Mouse (Mus musculus) midbrain, embryonic 14.5 days (tissue): ENCODE data around the gene Ager. TPM values are rescaled to one million over a fixed set of nuclear protein-coding genes. Genes with fewer than 3 reads are reported as not detected.

Experiments used
- ATAC-seq: fragments of 200-750 bp; cut with Nextera tagmentation; 2 replicates; pipeline ENCODE4 v1.8.0; 2017; ENCODE audit warnings: moderate number of reproducible peaks, moderate library complexity; ENCODE audit not compliant: low FRiP score, low TSS enrichment
- DNase-seq: peaks from one replicate; pipeline ENCODE4 v3.0.0-alpha.2; 2015
- H3K27ac ChIP-seq: fragments of 300-500 bp; sonication (generic); replicated peaks from 2 replicates; pipeline ENCODE4 v1.5.1; 2014; ENCODE audit warnings: mild to moderate bottlenecking, low read depth, low read length, moderate library complexity
- H3K27me3 ChIP-seq: fragments of 300-500 bp; sonication (generic); 2 replicates; pipeline ENCODE4 v1.6.1; 2014; ENCODE audit warnings: low read length, control low read depth, mixed read lengths; ENCODE audit not compliant: control insufficient read depth, insufficient read depth
- H3K36me3 ChIP-seq: fragments of 300-500 bp; sonication (generic); 2 replicates; pipeline ENCODE4 v1.6.1; 2014; ENCODE audit warnings: low read length, control low read depth; ENCODE audit not compliant: control insufficient read depth, insufficient read depth
- H3K4me1 ChIP-seq: fragments of 300-500 bp; sonication (generic); 2 replicates; pipeline ENCODE4 v1.6.1; 2014; ENCODE audit warnings: mild to moderate bottlenecking, antibody characterized with exemption, low read length, control low read depth; ENCODE audit not compliant: control insufficient read depth, insufficient read depth
- H3K4me2 ChIP-seq: fragments of 300-500 bp; sonication (generic); 2 replicates; pipeline ENCODE4 v1.6.1; 2014; ENCODE audit warnings: mild to moderate bottlenecking, low read length, moderate library complexity
- H3K4me3 ChIP-seq: fragments of 300-500 bp; sonication (generic); replicated peaks from 2 replicates; pipeline ENCODE4 v1.5.1; 2014; ENCODE audit warnings: low read depth, low read length
- H3K9ac ChIP-seq: fragments of 300-500 bp; sonication (generic); replicated peaks from 2 replicates; pipeline ENCODE4 v1.6.1; 2014; ENCODE audit warnings: mild to moderate bottlenecking, low read length, moderate library complexity
- H3K9me3 ChIP-seq: fragments of 300-500 bp; sonication (generic); 2 replicates; pipeline ENCODE4 v1.6.1; 2016; ENCODE audit warnings: low read length, control low read depth, mixed read lengths; ENCODE audit not compliant: control insufficient read depth
- WGBS: fragments of 180-500 bp; shearing (Covaris S2); extraction: QIAGEN DNeasy Blood & Tissue Kit; methylation state at CpG from one replicate; pipeline ENCODE4 v1.1.7; 2014; 5-methylcytosine and 5-hydroxymethylcytosine counted together
- polyA plus RNA-seq: library from polyadenylated mRNA; unstranded; fragments of >200 nt; fragmentation: Nextera tagmentation; extraction: Ambion mirVana; gene quantifications from 2 replicates; pipeline ENCODE4 v1.2.1, GENCODE M21; 2014

Gene Ager
- polyA plus RNA-seq, 1 experiment from 2014 or later, result 1.4 TPM

- Histone ChIP-seq H3K27me3 (no peaks in the 10 kb centered on the region), H3K9me3 (no peaks in the 10 kb centered on the region), H3K9ac (peak within 1 kb of the TSS; percentile 85), H3K4me1 (peaks cover 20% of the 10 kb centered on the region), H3K4me2 (peak within 1 kb of the TSS; percentile 78), H3K27ac (peak within 1 kb of the TSS; percentile 79), H3K36me3 (peaks cover 38% of the 10 kb centered on the region), H3K4me3 (peak within 1 kb of the TSS; percentile 95)
- 2% methylated on average over 66 of the region's 66 CpGs for WGBS
- DNase-seq, result peak; percentile 97
- peak; percentile 96 for ATAC-seq
Measured at GRCm38 (mm10) chr17:34646906-34647787, 49.5 kb downstream of the Ager start, which contains the start of gene Atf6b. TSS of gene Atf6b (plus strand) at chr17:34647146.

GRCm38 (mm10) chr17:34648141-34648890, 50.7 kb downstream of the Ager start:
- Histone ChIP-seq H3K27me3 (no peaks in the 10 kb centered on the region), H3K27ac (no peak overlapping the region), H3K4me1 (peaks cover 20% of the 10 kb centered on the region), H3K4me3 (peak overlapping the region; percentile 95), H3K9ac (no peak overlapping the region), H3K4me2 (peak overlapping the region; percentile 78), H3K9me3 (no peaks in the 10 kb centered on the region), H3K36me3 (peaks cover 50% of the 10 kb centered on the region)
- DNase-seq, result no peak
- ATAC-seq, result no peak
- 86% methylated on average over 16 of the region's 16 CpGs for WGBS

- H3K4me1 ChIP-seq, result peaks cover 20% of the 10 kb centered on the region
- no peaks in the 10 kb centered on the region for H3K9me3 ChIP-seq
- 94% methylated on average over 18 of the region's 18 CpGs for WGBS
- no peak for ATAC-seq
- no peak overlapping the region for H3K4me2 ChIP-seq
- no peak overlapping the region for H3K9ac ChIP-seq
- H3K36me3 ChIP-seq, result peaks cover 57% of the 10 kb centered on the region
- no peak overlapping the region for H3K4me3 ChIP-seq
- no peaks in the 10 kb centered on the region for H3K27me3 ChIP-seq
- no peak overlapping the region for H3K27ac ChIP-seq
- DNase-seq, result no peak
Measured at GRCm38 (mm10) chr17:34649106-34649864, 51.6 kb downstream of the Ager start.

Other genes with a start within 250 kb of the Ager start
- not detected in 2 replicates for gene Btnl2, start 243.0 kb upstream of the Ager start, polyA plus RNA-seq
- not detected in 2 replicates for gene Btnl1, start 220.7 kb upstream of the Ager start, polyA plus RNA-seq
- gene BC051142, start 199.0 kb upstream of the Ager start, polyA plus RNA-seq, result 5.8 and 6.2 TPM in 2 replicates
- not detected in 2 replicates for gene Btnl4, start 120.5 kb upstream of the Ager start, polyA plus RNA-seq
- not detected in 2 replicates for gene Btnl6, start 80.5 kb upstream of the Ager start, polyA plus RNA-seq
- gene Notch4, start 33.6 kb upstream of the Ager start, polyA plus RNA-seq, result 9.9 and 10.3 TPM in 2 replicates
- gene Gpsm3, start 8.1 kb upstream of the Ager start, polyA plus RNA-seq, result 2.3 and 4.3 TPM in 2 replicates
- 12.8 and 13.5 TPM in 2 replicates for gene Pbx2, start 6.6 kb upstream of the Ager start, polyA plus RNA-seq
- 223 and 269 TPM in 2 replicates for gene Rnf5, start 5.8 kb downstream of the Ager start, polyA plus RNA-seq
- gene Agpat1, start 6.4 kb downstream of the Ager start, polyA plus RNA-seq, result 122 and 123 TPM in 2 replicates
- 6.7 and 9.5 TPM in 2 replicates for gene Egfl8, start 18.1 kb downstream of the Ager start, polyA plus RNA-seq
- 23.4 and 25.5 TPM in 2 replicates for gene Ppt2, start 30.6 kb downstream of the Ager start, polyA plus RNA-seq
- gene Prrt1, start 31.7 kb downstream of the Ager start, polyA plus RNA-seq, result 12.4 and 13.6 TPM in 2 replicates
- gene Fkbpl, start 46.9 kb downstream of the Ager start, polyA plus RNA-seq, result 11.2 and 14.5 TPM in 2 replicates
- 97.1 TPM in 2 replicates for gene Atf6b, start 49.3 kb downstream of the Ager start, polyA plus RNA-seq
- gene Tnxb, start 72.7 kb downstream of the Ager start, polyA plus RNA-seq, result 0.13 and 0.24 TPM in 2 replicates
- 0.09 TPM in 1 of 2 replicates, not detected in the other for gene C4b, start 146.0 kb downstream of the Ager start, polyA plus RNA-seq
- gene Cyp21a1, start 206.7 kb downstream of the Ager start, polyA plus RNA-seq, result not detected in 2 replicates
- gene Stk19, start 239.1 kb downstream of the Ager start, polyA plus RNA-seq, result 32.1 and 39.3 TPM in 2 replicates
- 66.6 and 68.6 TPM in 2 replicates for gene Dxo, start 239.2 kb downstream of the Ager start, polyA plus RNA-seq